Mouse (Mus musculus) lung, postnatal 14 days (tissue): Measurements from ENCODE around the gene Selplg.

ENCODE experiments used
- DNase-seq: peaks from one replicate; pipeline ENCODE4 v3.0.0; 2021

Selplg gene

DNA sequence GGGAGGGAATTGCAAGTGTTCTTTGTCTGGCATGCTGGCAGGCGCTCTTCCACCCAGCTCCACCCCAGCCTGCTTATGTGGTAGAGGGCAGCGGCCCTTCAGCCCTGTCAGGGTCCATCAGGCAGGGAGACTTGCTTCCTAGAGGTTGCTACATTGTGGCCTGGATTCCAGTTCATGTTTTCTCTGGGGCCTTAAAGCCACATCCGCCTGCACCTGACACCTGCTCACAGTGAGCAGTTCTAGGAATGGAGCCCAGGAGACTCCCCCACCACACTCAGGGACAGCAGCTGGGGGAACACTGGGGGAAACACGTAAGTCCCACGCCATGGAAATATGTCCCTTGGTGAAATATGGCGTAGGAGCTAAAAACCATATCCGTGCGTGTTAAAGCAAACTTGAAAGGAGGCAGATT is at the start of gene Selplg:
Gene Selplg, minus strand, starts transcription at position 155 of the 412 bp plus-strand sequence.
- DNase-seq: no peak

DNA sequence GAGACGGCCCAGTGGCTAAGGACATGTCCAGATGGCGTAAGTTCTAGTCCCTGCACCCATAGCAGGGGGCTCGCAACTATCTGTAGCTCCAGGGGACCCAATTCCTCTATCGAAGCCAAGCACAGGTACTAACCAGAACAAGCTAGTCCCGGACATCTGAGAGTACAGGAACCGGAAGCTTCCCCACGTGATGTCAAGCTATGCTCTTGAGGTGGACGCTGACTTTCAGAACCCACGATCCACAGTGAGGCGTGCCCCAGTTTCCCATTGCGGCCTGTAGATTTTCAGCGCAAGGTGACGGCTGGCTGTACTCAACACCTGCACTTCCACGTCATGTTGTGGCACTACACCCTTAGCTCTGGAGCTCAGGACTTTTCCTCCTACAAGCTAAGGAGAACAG is 48.7 kb upstream of the Selplg start:
- no peak for DNase-seq

DNA sequence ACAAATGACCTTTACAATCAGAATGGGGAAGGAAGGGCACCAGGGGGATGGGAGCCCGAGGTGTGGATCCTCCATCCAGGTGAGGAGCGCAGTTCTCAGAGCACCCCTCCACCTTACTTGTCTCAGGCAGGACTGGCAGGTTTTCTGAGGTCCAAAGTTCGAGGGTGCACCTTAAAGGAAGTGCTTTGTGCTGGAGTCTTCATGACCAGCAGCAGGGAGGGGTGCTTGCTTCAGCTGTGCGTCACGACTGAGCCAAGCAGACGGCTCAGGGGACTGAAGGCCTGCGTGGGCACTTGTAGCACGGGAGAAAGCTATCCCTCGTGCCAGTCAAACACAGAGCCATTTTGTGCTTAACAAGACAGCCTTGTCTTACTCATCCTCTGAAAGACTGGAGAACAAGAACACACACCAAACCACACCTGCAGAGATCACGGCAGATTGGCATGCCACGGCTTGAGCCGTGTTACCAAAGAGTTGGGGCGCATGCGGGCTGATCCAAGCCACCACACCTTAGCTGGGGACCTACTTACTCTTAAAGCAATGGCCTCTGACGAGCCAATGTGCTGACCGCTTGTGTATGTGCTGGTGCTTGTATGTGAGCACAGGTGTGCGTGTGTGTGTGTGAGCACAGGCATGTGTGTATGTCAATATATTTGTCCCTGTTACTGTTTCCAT is 46.6 kb upstream of the Selplg start:
- no peak for DNase-seq

DNA sequence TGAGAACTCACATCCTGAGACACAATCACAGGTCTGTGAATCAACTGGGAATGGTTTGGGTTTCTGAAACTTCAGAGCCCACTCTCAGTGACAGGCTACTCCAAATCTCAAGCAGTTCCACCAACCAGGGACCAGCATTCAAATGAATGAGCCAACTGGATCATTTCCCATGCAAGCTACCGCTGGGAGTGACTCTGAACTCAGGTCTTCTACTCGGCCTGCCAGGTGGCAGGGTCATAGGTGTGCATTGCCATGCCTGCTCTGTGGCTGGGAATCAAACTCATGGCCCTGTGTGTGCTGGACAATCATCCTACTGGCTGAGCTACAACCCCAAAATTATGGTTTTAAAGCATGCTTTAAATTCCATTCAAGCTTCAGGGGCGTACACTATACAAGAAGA is 45.1 kb upstream of the Selplg start:
- DNase-seq: no peak

DNA sequence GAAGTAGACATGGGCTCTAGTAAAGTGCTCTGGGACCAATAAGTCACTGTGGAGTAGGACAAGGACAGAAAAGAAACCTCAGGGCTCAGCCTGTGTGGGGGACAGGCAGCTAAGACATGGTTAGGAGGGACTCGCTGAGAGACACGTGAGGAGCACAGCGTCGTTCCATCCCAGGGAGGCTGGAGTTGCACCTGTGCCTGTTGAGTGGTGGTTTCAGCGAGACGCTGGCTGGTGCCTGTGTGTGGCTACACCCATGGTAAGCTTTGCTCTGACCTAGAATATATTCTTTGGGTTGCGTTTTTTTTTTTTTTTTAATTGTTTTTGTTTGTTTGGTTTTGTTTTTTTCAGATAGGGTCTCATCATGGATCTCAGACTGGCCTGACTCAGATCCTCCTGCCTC is 43.7 kb upstream of the Selplg start:
- DNase-seq: no peak

DNA sequence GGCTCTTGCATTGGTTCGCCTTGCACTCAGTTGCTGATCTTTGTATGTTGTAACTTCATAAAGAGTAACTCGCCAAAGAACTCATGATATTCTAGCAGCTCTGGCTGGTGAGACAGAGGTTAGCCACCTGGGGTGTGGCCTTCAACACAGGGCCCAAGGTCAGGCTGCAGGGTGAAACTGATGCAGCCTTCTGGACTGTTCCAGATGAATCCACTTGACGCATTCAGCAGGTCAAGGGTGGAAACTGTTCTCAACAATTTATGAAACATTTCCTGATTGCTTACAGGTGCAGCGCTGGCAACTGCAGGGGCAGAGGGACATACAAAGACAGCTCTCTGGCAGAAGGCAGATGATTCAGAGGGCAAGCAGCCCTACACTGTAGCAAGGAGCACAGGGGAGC is 43.2 kb upstream of the Selplg start:
- no peak for DNase-seq

DNA sequence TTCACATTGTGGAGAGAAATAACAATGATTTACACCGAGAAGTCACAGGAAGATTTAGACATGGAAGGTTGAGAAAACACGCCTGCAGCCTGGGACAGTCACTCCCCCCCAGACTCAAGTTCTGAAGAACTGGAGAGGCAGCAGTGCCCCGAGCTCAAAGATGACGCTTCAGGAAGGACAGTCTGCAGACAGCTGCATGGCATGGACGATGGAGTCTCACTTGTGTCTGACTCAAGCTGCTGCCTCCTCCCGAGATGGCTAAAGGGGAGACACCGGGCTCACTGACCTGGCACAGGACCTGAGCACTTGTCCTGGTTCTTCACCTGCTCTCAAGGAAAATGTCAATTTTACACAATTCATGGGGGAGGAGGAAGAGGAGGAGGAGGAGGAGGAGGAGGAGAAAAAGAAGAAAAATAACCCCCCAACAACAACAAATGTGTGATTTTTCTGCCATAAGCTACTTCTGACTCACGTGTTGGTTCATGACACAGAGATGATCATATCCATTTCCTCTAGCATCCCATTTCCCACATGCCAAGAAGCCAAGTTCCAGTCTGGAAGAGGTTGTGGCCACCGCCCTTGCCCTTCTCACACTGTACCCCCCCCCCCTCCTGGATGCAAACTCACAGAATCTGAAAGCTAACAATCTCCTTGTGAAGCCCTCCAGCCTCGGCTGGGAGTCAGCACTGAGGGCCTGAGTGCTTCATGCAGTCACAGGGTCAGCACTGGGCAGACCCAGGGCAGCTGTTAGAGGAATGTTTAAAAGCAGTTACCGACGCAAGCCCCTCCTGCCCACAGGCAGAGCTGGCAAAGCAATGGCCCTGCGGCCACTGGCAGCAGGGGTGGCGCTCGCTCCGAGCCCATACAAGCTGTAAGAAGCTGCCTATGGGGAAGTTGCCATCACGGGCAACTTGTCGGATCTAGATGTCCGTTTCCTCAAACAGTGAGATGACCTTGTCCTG is 41.9 kb upstream of the Selplg start:
- DNase-seq: no peak

DNA sequence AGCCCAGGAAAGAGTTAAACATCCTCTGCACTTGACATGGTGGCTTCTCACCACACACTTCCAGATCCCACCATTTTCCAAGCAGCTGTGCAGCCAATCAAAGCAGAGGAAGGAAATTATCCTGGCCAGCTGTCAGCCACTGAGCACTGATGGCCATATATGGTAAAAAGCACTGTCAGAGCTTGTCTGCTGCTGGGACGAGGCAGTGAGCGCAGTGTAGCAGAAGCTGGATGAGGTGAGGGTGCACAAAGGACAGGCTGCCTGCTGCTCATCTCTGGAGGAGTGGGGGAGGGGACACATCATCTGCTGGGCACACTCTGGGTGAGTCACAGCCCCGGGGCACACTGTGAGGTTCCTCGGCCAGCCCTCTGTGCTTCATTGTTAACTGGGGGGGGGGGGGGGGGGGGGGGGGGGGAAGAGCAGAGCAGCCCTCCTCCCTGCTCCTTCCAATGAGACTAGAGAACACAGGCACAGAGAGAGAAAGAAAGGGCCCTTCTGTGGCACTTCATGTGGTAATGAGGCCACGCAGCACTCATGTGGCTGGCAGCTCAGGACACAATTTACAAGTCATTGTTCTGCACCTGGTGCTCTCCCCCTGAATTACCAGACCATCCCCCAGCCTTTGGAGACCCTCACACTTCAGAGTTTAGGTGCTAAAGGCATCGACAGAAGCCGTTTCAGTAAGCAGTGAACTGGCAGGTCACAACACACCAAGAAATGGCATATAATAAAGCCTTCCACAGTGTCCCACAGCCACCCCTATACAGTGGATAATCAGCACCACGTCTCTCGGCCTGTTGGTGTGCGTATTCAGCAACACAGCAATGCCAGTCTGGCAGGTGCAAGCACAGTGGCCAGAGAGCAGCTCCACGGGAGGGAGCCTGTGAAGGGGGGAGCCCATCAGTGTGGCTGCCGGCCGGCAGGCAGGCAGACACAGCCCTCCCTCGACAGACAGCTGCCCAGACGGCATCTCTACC is 40.8 kb upstream of the Selplg start:
- DNase-seq: peak; percentile 69

DNA sequence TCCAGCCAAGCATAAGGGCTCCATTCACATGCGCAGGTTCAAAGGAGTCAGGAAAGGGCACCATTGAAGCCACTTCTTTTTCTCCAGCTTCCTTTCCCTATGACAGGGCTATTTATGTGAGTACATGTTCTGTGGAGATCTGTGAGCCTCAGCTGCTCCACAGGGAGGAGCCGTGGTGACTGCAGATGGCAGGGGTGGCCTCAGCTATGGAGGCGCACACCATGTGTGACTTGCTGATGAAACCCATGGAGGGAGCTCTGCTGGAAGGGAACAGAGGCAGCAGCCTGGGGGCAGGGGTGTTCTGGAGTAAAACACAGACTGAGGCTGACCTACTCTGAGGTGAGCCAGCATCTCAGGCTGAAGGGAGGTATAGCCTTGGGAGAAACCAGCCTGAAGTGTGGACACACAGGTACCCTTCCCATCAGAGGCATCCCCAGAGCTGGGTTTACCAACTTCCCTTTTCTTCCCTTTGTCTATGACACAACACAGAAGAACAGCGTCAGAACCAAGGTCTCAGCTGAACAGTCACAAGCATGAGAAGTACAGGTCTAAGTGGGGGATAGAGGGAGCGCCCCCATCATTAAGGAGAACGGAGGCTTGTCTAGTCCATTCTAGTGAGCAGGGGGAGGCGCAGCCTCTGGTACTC is 39.6 kb upstream of the Selplg start:
- DNase-seq: peak; percentile 28

DNA sequence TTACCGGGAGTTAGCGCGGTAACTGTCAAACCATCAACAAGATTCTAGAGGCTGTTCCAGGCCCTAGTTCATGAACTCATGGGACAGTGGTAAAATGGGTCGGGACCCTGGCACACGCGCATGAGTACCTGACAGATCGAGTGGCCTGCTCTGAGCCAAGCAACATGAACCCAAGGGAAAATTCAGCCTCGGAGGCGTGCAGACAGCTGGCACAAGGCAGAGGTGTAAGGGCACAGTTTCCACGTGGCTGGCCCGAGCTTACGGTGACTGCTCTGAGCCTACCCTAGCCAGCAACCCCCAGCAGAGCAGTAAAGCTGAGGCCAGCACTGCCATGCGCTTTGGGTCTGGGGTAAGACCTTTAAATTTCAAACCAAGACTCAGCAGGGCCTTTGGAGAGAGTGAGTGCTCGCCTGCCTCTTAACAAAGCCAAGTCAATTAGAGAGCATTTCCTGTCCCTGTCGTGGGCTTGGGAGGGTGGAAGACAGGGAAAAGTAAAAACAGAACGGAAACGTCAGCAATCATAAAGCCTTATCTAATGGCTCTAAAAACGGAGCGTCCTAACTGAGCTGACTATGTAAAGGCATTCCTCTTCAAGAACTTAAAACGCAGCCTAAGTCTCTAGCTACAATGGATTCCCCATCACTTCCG is 38.1 kb upstream of the Selplg start:
- no peak for DNase-seq

DNA sequence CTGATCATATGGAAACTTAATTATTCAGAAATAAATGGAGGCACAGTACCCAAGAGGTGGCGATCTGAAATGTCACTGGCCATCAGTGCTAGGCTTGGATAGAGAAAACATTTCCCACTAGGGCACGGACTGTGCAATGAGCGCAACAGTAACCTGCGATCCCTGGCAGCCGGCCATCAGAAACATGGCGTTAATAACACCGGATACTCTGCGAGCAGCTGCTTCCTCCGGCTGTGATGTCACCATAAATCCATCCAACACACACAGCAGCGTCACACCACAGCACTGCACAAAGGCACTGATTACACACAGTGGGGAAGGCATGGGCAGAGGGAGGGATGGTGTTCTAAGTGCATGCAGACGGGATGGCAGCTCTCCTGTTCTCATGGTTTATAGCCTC is 36.7 kb upstream of the Selplg start:
- peak; percentile 80 for DNase-seq

DNA sequence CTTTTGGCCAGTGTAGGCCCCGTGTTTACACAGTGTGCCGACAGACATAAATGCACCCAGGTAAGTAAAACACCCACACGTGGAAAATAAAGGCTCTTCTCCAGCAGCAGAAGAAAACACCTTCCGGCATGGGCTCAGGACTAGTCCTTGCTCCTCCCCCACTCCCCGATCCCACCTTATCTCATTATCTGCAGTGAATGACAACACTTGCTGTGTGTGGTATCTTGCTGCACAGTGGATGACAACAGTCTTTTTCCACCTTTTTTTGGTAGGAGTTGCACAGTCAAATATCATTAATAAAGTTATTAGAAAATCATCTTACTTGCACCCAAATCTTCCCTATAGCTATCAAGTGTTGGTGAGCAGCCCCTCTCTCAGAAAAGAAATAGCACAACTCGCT is 32.5 kb upstream of the Selplg start:
- DNase-seq: no peak

DNA sequence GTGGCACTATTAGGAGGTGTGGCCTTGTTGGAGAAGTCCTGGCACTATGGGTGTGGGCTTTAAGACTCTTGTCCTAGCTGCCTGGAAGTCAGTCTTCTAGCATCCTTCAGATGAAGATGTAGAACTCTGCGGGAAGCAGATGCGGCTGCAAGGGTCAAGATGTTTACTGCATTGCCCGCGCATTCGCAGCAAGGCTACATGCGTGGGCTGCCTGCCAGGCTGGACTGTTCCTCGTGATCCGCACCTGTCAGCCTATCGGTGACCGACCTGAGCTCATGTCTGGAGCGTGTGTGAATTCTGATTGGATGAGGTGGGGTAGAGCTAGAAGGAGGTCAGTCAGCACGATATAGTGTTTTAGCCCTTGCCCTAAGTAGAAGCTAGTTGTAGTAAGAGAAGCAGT is 31.6 kb upstream of the Selplg start:
- DNase-seq: no peak

DNA sequence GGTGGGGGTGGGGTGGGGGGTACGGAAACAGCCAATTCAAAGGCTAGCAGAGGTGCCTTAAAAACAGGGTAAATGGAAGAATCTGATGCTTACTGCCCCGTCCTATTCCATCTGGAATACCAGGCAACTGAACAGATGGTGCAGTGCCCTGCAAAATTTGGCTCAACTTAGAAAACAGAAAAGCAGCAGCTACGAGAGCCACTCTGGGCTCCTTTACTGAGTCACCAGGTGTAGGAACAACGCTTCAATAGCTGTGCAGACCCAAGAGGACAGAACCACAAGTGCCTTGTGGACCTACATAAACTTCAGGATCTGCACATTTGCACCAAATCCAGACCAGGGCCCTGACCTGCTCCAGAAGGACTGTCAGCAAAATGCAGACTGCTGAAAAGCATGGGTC is 30.0 kb upstream of the Selplg start:
- DNase-seq: no peak

DNA sequence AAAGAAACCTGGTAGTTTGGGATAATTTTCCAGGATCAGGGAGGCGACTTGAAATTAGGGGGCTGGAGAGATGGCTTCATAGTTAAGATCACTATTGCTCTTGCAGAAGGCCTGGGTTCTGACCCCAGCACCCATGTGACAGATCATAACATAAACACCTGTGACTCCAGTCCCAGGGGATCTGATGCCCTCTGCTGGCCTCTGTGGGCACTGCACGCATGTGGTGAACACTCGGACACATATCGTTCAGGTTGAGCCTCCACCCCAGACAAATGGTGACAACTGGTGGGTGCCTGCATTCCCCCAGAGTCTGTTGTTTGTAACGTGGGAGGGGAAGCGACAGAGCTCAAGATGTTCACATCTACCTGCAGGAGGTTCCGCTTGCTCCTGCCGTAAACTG is 28.9 kb upstream of the Selplg start:
- peak; percentile 28 for DNase-seq

DNA sequence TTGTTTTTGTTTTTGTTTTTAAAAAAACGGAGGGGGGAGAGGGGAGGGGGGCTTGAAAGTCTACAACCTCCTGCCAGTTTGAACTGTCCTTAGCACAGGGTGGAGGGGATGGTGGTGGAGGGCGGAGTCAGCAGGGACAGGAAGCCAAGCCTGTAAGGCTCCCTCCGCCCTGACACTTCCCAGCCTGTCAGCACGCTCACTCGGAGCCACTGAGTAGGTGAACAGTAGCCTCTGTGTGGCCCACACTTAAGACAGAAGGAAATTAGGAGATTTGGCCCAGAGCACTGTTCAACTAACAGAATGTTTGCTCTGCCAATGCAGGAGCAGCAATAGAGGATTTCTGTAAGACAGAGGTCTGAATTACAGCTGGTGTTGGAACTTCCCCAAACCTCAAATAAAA is 26.5 kb upstream of the Selplg start:
- peak; percentile 64 for DNase-seq

DNA sequence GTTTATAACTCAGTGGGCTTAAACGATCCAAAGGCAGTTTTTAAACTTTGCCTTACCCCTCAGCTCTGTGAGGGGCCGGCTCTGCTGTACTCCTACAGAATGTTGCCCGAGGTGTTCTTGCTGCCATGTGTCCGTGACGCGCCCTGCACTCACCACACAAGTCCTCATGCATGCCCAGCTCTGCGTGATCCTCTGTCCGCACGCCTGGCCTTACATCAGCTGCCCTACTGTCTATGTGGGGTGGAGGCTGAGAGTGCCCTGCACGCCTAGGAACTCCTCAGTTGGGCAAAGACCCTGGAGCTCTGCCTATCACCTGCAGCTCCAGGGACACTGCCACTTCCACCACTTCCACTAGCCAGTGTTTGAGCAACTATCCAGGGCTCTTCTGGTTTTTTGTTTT is 26.1 kb upstream of the Selplg start:
- DNase-seq: no peak

DNA sequence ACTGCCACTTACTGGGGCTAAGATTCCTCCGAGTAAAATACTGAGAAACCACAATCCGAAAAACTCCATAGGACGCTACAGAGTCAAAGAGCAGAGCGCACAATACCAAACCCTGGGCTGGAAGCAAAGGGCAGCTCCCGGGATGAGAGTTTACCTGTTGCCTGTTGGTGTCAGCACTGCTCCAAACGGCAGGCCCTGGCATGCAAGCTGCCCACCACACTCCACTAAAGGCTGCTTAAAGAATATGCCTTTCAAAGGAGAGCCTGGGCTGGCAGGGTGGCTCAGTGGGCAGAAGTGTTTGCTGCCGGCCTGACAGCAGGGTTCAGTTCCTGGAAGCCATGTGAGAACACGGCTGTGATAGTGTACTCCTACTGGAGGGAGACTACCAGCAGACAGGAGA is 25.2 kb upstream of the Selplg start:
- no peak for DNase-seq

DNA sequence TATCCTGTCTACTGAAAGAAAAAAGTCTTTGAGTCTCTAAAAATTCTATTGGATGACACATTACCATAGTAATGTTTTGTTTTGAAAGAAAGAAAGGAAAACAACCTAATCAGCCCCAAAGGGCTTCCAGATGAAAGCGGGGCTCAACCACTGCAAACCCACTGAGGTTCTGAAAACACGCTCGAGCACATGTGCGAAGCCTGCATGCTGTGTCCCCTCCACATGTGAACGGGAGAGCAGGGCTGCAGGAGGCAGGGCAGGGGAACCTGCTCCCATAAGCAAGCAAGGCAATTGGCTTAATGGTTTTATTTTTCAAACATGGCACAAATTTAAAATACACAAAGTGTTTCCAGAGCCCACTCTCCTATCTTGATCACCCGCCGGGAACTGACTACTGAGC is 24.2 kb upstream of the Selplg start:
- DNase-seq: no peak

DNA sequence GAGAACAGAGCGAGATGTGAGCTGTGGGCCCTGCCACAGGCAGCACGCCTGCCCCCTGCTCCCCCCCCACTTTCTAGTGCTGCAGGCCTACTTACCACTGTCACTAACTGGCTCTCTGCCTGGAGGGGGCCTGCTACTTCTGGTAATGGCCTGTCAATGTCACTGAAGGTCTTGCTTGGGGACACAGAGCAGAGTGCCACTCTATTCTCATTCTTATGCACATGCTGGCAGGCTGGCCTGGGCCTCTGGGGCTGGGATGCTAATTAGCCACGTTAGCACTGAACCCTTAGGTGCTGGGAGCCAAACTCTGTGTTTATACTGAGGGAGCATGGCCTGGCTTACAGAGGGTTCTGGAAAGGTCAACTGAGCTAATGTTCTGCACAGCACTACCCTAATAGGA is 23.3 kb upstream of the Selplg start:
- no peak for DNase-seq

DNA sequence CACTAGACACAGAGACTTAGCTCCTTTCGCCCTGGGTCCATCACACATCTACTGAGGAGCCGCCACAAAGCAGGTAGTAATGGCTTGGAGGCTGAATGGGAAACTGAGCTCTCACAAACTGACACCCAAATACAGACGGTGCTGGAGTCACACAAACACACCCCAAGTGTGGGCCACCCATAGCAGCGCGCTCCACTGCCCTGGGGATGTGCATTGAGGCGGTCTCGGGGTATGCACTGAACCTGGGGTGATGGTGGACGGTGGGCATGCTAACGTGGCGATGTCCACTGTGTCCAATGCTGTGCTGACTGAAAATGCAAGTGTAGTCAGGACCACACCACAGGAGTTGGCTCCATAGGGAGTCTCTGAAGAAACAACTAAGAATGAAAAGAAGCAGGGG is 22.7 kb upstream of the Selplg start:
- DNase-seq: no peak

DNA sequence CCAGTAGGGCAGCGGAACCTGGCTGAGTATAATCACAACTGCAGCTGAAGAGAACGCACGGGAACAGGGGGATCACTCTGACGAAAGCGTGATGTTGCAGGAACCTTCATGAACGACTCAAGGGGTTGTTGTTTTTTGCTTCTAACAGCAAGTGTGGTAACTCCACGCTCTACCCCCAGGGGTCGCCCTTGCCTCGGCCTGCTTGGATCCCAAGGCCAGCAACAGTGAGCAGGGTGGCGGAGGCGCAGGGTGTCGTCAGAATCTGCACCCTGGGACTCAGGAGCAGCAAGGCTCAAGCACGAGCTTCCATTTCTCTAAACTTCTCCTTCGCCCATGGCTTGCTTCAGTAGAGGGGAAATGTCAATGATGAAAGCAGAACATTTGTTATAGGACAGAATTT is 22.1 kb upstream of the Selplg start:
- DNase-seq: peak; percentile 94
